Mouse (Mus musculus) megakaryocyte, adult 5-6 weeks (primary cell): ENCODE results near the gene Atp2a3. TPM values are rescaled to one million over a fixed set of nuclear protein-coding genes. Genes with fewer than 3 reads are reported as not detected.

Source experiments
- ATAC-seq: 2 replicates; pipeline ENCODE4 v1.8.0; 2016; ENCODE audit warnings: mild to moderate bottlenecking, inconsistent platforms; ENCODE audit not compliant: poor library complexity, severe bottlenecking
- total RNA-seq, 2 experiments: library from RNA; stranded (forward) in 1 of 2; stranded (reverse) in 1 of 2; fragments of 153-499, 151-499 nt in 1 of 2; fragments of 221-1000, 200-1000 nt in 1 of 2; gene quantifications; 2 replicates each; pipeline versions ENCODE4 v1.2.3 to v1.2.4; 2015 to 2017

Gene Atp2a3
- total RNA-seq, 2 experiments from 2014 or later, result 79.8 to 83.5 TPM

DNA sequence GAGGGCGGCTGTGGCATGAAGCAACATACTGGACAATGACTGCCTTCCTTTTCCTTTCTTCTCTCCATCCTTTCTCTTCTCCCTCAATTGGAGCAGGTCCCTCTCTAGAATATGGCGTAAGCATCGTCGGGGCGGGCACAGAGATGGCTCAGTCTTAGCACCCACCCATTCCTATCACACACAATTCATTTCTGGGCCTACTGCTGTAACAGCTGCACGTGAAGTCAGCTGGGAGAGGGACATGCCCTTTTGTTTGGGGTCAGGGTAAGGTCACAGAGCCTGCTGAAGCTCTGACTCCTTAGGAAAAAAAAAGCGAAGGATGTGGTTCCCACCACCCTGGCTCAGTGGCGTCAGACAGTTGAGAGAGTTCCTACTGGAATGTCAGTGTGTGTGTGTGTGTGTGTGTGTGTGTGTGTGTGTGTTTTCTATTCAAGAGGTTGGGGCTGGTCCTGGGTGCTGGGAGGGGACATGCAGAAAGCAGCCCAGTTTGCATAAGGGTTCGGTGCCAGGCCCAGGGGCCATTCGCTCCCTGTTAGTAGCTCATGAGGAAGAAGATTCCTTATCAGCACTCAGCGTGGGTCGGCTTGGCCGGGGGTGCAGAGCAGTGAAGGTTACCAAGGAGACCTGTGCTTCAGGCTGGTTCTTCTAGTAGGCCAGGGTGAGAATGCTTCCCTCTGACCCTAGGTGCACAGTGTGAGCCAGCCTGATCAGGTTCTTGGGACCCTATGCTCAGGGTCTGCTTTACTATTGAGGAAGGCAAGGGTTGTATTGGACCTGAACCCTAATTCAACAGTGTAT lies 36.8 kb downstream of the Atp2a3 start:
- no peak for ATAC-seq

DNA sequence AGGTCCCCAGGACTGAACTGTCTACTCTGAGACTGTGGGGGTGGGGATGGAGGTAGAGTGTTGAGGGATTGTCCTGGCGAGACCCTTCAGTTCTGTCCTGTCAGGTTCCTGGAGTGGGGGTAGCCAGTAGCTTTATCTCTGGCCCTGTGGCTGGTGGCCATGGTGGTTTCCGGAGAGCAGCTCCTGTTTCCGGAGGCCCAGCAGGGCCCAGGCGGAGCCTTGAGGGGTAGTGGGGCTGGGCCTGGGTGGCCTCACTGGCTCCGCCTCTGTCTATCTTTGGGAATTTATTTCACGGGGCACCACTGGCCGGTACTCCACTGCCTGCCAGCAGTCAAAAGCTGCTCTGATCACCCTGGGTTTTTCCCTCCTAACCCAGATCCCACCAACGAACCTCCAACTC lies 37.8 kb downstream of the Atp2a3 start, which contains the start of gene P2rx1:
Gene P2rx1, plus strand, starts transcription at position 333 of the 400 bp plus-strand sequence.
- peak; percentile 79 for ATAC-seq

- ATAC-seq, result peak; percentile 66
Observed at GRCm38 (mm10) chr11:73001029-73001428, 40.1 kb downstream of the Atp2a3 start.

DNA sequence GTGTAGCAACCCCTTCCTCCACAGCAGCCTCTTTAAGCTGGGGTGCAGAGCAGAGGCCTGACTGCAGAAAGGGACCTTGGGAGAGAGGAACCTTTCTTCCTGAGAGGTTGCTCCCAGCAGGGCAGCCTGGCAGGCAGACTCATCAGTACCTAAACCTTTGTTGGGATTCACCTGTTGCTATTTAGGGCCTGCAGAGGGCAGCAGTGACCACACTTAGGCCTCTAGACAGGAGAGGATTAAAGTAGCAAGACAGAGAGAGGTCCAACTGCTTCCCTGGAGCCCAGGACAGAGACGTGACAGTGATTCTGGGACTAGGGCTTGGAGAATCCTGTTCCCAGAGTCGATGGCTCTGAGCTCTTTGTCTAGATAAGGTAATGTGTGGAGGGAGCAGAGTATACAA lies 45.4 kb downstream of the Atp2a3 start:
- peak; percentile 83 for ATAC-seq

DNA sequence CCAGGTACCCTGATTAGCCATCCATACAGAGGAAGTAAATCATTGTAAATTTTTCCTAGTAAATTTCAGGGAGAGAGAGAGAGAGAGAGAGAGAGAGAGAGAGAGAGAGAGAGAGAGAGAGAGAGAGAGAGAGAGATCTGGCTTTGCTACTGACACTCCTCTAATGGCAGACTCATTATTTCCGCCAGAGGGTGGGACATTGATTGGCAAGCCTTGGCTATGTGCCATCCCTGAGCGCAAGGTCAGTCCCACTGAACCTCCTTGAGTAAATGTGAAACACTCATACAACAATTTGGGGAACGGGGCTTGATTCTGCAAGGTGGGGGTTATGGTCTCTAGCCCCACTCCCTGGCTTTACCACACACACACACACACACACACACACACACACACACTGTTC lies 46.1 kb downstream of the Atp2a3 start:
- ATAC-seq, result no peak

GRCm38 (mm10) chr11:73007698-73008481 lies 46.9 kb downstream of the Atp2a3 start:
- peak; percentile 67; the same call in 1 of the 2 replicates for ATAC-seq

- no peak for ATAC-seq
Observed at GRCm38 (mm10) chr11:73008826-73009225, 47.9 kb downstream of the Atp2a3 start.

- no peak for ATAC-seq
Observed at GRCm38 (mm10) chr11:73009531-73010274, 48.7 kb downstream of the Atp2a3 start.

DNA sequence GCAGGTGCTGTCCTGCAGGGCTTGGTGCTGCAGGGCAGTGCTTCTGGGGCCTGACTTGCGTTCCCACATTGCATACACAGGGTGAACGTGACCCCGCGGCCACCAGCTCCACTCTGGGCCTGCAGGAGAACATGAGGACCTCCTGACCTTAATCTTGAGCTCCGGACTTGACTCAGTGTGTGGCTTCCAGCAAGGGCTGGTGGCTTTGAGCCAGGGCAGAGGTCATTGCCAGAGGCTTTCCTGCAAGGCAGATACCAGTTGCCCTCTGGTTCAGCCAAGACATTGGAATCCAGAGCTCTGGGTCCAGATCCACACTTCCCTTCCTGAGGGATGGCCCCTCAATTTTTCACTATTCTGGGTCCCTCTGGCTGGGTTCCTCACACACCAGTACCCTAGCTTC lies 53.0 kb downstream of the Atp2a3 start:
- ATAC-seq, result no peak

GRCm38 (mm10) chr11:73014831-73015344 lies 53.9 kb downstream of the Atp2a3 start:
- no peak for ATAC-seq

DNA sequence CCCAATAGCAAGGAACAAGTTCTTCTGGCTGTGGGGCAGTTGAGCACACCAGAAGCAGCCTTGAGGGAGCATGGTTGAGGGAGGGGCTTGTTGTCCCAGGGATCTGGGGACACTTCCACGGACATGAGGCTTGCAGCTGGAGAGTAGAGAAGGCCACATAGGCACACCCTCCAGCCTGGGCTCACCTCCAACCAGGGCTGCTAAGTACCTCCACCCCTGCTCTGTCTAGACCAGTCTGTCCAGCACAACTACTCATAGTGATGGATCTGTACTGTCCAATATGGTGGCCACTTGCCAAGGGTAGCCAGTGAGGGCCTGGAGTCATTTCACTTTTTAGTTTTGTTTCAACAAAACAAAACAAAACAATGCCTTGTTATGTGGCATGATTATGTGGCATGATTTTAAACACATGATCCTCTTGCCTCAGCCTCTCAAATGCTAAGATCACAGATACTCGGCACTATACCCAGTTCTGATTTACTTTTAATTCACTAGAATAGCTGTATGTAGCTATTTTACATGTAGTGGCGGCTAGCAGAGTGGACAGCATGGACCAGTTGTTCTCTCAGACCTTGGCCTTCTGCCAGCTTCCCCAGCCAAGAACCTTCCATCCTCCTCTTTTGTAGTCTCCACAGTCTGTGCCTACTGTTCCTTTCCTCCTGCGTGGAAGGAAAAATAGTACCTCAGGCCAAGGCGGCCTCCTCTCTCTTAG lies 54.6 kb downstream of the Atp2a3 start:
- ATAC-seq, result no peak

DNA sequence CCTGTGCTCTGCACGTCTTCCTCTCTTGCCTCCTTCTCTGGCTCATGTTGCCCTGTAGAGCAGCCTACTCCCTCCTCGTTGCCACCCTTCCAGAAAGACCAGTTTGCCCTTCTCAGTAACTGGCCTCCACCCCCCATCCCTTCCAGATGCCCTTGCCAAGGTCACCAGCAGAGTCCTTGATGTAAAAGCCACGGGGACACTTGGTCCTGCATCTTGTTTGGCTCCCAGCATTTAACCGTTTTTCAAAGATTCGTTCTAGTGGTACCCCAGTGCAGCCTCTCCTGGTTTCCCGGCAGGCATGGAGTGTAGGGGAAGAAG lies 55.1 kb downstream of the Atp2a3 start:
- no peak for ATAC-seq

DNA sequence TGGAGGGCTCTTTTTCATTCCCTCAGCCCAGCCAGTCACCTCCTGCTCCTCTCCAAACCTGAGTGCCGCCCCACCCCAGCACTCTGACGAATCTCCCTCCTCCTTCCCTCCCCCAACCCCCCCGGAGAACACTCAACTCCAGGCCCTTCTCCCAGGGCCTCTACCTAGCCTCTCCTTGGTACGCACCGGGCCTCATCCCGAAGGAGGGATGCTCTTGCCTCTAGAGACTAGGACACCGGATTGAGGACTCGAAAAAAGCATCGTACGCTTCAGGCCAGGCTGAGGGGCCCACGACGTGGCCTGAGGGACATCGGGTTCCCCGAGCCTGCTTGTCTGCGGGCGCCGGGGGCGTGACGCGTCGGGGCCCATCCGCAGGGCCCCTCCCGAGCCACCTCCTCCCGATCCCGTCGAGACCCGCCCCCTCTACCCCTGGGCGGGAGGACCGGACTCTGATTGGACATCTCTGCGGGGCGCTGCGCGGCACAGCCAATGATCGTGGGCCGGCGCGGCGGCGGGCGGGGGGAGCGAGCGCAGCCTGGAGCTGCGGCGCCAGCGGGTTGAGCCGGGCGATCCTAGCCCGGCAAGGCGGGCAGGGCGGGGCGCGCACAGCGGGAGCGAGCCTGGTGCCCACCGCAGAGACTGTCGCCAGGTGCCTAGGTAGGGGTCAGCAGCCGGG lies 57.6 kb downstream of the Atp2a3 start, which contains the start of gene Camkk1:
Gene Camkk1, plus strand, starts transcription at position 538 of the 676 bp plus-strand sequence.
- ATAC-seq, result peak; percentile 97

DNA sequence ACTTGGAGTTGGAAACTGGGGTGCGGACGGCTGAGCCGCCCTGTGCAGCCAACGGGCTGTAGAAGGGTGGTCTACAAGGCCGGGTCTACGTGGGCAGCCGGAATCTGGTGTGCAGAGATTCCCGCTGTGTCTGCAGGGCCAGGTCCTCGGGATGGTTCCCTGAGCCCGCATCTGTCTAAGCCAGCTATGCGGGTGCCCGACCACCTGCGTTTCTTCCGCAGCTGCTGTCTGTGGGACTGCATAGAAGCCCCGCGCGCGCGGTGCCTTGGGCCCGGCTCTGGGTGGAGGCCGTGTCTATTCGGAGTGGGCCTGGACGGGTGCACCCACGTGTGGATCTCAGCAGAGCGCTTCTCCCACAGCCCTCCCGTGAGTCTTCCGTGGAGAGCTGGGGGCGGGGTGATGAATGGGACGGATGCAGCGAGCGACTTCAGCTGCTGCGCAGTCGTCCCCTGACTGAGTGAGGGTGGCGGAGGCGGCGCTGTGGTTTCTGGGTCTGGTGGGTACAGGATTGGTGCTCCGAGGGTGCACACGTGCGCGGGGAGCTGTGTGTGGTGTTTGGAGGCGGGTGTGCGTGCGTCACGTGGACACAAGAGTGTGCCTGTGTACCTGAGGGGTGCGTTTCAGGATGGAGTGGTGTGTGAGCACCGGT lies 58.3 kb downstream of the Atp2a3 start:
- ATAC-seq, result peak; percentile 34

- ATAC-seq, result no peak
Observed at GRCm38 (mm10) chr11:73020953-73021800, 60.2 kb downstream of the Atp2a3 start.

GRCm38 (mm10) chr11:73023099-73023498 lies 62.1 kb downstream of the Atp2a3 start:
- no peak for ATAC-seq

GRCm38 (mm10) chr11:73023827-73024226 lies 62.9 kb downstream of the Atp2a3 start:
- ATAC-seq, result 0 out of 2 replicates have a peak, but pooled peaks have one; percentile 1

DNA sequence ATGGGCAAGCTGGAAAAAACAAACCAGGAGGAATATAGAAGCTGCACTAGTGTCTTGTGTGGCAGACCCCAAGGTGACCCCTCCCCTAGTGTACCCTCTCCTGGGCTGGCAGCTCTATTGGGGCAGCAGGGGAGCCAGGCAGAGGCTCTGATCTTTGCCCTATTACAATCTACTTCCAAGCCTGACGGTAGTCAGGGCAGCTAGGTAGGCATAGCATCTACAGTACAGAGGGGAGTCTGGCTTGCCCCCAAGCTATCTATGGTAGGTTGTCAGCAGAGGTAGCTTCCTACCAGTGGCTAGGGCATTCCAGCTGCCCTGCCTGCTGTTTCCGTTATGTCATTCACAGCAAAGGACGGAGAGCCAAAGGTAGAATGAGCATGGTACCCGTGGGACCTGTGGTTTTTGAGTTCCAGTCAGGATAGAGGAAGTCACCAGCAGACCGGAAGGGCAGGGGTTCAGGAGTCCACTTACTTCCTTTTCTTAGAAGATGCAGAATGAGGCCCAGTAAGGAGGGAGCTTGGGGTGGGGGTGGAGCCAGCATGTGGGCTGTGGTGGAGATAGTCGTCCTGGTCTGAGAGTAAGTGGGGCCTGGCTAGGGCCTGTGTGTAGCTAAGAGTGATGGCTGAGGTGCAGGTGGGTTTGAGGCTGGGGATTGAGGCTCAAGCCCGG lies 63.4 kb downstream of the Atp2a3 start:
- peak; percentile 92 for ATAC-seq
